Mouse (Mus musculus) erythroblast, embryonic 14.5 days (primary cell): ENCODE data around the gene Slc12a8.

Experiments used
- GATA1 ChIP-seq: IDR thresholded peaks from 2 replicates; pipeline ENCODE4 v1.6.1; 2012; ENCODE audit warnings: low read length, inconsistent platforms, mixed read lengths
- TAL1 ChIP-seq: IDR thresholded peaks from 3 replicates; pipeline ENCODE4 v1.6.1; 2012; ENCODE audit warnings: low read length, inconsistent platforms, mixed read lengths

GRCm38 (mm10) chr16:33706111-33706890 lies 189.2 kb downstream of the Slc12a8 start:
- TF ChIP-seq GATA1 (no peak), TAL1 (no peak)
